Mouse (Mus musculus) brain, embryonic 18.5 days (tissue): ENCODE measurements at regions not wholly inside any gene's neighbourhood (a gene's known extent, or its start where the extent isn't known, plus 50 kb on each side); places are given as distances from the start of the nearest gene placed in this dataset.
A peak's percentile ranks its signal among the peaks of the same experiment; 100 is the strongest.

Source experiments
- DNase-seq: peaks from one replicate; pipeline ENCODE4 v3.0.0-alpha.2; 2012; ENCODE audit warnings: low read depth, low spot score

DNA sequence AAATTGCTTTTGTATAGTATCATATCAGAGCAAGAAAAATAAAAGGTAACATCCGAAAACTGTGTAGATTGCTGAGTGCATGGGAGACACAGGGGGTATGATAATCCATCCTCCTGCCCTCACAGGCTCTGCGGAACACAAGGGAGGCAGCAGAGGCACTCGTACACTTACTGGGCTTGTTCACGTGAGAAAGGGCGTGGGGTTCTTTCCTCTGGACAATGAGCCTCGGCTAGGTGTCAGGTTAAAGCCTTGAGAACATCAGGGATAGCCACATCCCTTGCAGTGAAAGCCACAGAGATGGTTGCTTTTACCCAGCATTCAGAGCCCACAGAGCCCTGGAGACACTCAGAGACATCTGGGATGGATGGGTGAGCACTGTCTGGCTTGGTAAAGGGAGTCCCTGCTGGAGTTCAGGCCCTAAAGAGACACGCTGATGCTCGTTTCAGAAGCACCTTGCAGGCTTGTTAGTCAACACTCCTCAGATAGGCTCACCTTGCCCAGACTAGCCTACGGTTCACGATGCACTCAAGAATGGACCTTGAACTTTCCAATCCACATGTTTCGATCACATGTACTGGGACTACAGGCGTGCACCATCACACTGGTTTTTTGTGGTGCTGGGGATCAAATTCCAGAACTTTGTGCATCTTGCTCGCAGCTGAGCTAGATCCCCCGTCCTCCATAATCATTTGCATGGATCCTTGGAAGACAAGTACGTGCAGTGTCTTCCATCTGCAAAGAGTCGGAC is 83.5 kb upstream of the Spin1 start:
- DNase-seq, result no peak

DNA sequence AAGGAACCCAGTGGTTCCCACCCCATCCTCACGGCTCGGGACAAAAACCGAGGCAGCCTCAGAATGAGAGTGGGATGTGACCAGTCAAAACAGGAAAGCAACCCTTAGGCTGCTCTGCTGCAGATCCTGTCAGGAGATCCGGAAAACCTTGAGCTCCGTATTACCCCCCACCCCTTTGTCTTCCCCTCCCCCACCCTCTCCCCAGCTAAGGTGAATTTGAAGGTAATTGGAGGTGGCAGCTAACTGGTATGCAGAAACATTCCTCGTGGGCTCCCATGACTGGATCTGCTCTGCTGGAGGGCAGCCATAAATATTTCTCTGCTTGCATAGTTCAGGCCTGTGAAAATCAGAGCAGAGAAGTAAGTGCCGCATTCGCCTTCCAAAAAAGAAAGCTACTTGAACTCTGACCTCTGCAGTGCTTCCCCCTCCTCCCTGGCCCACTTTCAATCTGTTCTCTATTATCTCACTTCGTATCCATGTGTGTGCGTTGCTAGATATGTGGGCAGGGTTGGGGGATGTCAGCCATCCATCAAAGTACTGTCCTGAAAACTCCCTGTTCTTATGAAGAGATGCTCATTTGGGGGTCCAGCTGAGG is 82.9 kb upstream of the Spin1 start:
- DNase-seq, result no peak

DNA sequence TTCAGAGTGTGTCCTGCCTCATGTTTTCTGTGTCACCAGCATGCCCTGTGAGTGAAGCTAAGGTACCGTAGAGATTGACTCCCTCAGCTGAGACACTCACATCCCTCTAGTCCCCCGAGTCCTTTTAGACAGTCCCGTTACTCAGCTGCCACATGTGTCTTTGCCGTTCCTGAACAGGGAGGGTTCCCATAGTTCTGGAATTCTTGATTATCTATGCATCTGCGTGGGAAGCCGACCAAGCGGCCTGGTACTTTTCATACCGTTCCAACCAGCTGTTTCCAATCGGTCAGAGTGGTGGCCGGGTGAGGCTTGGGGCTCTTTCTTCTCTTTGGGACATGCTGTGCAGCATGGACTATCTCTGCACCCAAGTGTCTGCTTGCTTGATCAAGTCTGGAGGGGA is 82.3 kb upstream of the Spin1 start:
- DNase-seq, result no peak

DNA sequence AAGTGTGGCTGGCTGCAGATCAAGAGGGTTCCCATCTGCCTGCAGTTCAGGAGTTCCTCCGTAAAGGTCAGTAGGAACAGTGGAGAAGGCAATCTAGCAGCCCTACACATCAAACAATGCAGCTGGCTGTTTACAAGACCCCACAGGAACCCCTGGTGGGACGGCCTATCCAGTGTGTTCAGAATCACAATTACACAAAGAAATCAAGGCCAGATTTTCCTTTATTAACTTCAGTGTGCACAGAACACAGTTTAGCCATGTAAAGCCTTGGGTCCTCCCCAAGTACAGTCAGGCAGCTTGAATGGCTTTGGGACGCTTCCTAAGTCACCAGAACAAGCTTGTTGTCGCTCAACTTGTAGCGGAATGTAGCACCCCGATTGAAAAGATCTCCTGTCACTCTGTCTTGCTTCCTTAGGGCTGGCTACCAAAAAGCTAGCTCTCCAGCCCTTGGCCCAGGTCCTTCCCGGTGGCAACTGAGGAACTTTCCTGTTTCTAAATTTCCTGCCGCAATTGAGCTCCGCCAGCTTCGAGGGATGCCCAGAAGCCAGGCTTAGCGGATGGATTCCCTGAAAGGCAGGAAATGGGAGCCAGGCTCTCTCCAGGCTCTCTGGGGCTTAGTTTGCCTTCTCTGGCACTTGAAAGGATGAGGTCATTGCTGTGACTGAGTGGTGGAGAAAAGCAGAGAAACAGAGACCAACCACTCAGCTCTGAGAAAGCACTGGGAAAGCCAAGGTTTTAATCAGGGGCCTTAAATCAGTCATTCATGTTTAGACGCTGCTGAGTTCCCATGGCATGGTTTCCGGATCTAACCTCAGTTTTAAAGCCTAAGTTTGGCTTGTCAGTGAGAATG is 78.1 kb upstream of the Spin1 start:
- peak; percentile 30 for DNase-seq

DNA sequence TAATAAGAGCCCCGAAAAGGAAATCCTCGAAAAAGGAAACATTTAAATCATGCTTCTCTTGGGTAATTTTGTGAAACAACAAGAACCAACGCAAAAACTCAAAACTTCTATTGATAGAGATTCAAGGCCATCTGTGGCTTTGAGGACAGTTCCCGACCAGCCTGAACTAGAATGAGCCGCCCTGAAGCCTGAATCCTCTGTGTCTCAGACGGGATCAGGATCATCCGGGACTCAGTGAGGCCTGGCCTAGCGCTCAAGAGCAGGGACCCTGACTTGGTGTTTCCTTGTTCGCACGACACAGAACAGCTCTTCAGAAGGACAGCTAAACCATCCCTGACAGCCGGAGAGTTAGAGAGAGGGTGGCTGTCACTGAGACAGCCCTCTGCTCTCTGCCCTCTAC is 77.4 kb upstream of the Spin1 start:
- DNase-seq, result no peak

DNA sequence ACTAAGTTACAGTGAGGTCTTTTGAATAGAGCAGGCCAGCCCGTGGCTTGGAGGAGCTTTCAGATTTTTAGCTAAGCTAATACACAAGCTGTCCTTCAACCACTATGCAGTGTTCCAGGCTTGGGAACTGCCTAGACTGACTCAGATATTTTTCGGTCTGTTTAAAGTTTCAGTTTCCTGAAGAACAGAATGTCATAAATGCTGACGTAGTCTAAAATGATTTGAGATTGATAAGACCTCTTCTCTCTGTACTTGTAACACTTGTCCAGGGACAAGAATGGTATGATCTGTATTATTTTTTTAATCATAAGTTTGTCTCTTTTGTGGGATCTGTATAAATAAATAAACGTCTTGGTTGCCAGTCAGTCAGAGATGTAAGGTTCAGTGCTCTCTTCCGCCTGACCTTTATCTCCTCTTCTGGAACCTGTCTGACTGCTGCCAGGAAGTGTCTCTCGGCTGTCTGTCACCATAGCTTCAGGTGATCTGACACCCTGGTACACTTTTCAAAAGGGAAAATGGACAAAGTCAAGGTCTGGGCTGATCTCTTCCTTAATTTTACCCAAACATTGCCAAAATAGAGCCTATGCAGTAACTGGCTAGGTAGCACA is 74.3 kb upstream of the Spin1 start:
- no peak for DNase-seq

DNA sequence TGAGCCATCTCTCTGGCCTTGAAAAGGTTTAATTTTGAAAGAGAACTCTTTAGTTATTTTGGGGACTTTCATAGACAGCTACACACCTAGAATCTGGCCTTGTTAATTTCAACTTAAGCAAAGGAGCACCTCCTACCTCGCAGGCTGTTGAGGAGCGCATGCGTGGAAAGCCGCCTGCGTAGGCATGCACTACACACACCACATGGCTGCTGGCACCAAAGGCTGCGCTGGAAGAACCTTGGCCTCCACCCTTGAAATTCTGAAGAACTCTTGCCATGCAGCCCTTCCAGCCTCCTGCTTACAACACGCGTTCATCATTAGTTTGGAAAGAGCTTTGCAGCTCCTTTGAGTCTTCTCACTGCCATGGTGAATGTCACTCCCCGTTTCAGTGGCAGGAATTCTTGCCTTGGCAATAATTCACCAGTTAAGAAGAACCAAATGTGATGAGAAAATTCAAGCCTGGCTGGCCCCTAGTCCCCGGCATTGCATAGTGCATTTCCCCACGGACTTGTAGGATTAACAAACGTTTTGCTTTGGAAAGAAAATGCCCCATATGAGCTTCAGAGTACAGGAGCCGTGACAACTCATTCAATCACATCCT is 62.7 kb upstream of the Spin1 start:
- DNase-seq, result peak; percentile 24

DNA sequence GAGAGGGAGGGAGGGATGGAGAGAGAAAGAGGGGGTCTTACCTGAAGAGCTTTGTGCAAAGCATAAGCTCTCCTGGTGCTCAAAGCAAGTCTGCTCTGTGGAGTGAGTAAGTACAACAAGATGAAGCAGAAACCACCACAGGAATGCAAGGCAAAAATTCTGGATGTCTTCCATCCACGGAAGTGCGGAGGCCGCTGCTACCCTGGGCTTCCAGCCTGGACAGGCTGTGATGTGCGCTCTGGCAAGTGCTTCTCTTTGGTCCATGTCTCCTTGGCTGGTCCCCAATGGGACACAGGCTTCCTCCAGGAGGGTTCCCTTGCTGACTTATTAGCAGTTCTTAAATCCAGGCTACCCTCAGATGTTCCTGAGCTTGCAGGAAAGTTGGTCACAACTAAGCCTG is 61.7 kb upstream of the Spin1 start:
- DNase-seq, result no peak

DNA sequence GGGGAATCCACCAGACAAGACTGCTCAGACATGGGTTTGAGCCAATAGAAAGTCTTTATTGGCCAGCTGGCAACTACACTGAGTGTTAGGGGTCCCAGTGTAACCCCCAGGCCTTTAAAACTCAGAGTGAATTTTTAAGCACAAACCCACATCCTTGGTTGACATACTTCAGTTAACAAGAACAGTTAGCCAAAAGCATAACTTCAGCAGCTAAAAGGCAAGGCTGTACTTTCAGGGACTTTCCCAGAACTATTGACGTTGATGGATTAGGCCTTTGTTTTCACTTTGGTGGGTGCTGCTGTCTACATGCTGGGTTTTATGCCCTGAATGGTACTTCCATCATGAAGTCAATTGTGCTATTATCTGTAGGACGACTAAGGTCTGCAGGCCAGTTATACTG is 59.6 kb upstream of the Spin1 start:
- DNase-seq, result no peak

DNA sequence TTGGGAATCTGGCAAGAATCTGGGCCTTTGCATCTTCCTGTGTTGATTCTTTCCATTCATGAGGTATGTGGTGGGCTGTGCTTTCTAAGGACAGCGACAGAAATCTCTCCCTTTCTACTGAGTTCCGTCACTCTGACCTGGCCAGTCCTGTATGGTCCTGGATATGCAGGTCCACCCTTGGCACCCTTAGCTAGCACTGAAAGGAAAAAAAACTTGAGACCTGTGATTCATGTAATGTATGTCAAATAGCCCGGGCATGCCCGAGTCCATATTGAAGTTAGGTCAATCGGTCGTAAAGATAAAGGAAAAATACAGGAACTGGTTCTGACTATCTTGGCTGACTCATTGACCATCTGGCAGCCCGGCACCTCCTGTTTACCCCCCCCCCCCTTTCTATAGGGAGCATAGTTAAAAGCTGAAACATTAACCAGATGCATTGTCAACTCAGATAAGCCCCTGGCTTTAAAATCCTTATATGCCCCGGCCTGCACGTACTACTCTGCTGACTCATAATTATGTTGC is 57.7 kb upstream of the Spin1 start:
- no peak for DNase-seq
